Mouse (Mus musculus) ovary, adult 18-20 months (tissue): ENCODE results near the gene Dll4.
A peak's percentile ranks its signal among the peaks of the same experiment; 100 is the strongest.

Experiments used
- DNase-seq: peaks from one replicate; pipeline ENCODE4 v3.0.0; 2022; ENCODE audit warnings: low spot score, mixed read lengths

Gene Dll4

DNA sequence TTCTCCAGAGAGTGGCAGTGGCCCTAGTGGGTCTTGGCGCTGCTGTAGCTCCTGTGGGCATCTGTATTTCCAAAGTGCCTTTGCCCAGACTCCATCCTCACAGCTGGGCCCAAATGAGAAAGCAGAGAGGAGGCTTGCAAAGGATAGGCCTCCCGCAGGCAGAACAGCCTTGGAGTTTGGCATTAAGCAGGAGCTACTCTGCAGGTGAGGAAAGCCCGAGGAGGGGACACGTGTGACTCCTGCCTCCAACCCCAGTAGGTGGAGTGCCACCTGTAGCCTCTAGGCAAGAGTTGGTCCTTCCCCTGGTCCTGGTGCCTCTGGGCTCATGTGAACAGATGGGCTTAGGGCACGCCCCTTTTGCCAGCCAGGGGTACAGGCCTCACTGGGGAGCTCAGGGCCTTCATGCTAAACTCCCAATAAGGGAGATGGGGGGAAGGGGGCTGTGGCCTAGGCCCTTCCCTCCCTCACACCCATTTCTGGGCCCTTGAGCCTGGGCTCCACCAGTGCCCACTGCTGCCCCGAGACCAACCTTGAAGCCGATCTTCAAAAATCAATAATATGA is 9.5 kb downstream of the Dll4 start:
- no peak for DNase-seq

DNA sequence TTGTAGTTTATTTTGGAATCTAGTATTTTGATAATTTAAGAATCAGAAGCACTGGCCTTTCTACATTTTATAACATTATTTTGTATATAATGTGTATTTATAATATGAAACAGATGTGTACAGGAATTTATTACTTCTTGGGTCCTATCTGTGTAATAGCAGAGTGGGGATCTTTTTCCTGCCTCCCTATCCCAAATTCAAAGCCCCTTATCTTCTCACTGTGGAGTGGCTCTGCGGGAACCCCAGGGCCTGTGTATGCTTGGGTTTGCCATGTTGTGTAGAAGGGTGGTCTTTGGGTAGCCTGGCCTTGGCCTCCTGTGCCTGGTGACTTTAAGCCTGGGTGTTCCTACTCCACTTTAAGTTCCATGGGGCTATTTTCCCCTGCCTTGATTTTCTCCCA is 10.0 kb downstream of the Dll4 start:
- DNase-seq: no peak

DNA sequence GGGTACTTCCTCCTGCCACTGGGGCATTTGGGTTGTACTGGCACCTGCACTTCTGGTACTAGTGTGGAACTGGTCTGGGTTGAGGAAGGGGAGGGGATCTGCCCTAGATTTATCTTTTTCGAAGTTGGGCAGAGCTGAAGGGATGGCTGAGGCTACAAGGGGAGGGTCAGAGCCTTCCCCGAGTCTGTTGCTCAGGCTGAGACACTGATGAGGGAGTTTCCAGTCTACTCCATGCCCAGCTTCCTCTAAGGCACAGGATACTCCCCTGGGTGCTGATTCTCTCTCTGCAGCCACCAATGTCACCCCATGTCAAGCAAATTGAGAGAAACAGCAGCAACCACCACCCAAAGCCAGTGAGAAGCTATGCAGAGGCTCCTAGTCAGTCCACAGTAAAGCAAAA is 10.4 kb downstream of the Dll4 start:
- DNase-seq: no peak

- no peak for DNase-seq
Measured at GRCm38 (mm10) chr2:119336470-119336869, 10.9 kb downstream of the Dll4 start.

DNA sequence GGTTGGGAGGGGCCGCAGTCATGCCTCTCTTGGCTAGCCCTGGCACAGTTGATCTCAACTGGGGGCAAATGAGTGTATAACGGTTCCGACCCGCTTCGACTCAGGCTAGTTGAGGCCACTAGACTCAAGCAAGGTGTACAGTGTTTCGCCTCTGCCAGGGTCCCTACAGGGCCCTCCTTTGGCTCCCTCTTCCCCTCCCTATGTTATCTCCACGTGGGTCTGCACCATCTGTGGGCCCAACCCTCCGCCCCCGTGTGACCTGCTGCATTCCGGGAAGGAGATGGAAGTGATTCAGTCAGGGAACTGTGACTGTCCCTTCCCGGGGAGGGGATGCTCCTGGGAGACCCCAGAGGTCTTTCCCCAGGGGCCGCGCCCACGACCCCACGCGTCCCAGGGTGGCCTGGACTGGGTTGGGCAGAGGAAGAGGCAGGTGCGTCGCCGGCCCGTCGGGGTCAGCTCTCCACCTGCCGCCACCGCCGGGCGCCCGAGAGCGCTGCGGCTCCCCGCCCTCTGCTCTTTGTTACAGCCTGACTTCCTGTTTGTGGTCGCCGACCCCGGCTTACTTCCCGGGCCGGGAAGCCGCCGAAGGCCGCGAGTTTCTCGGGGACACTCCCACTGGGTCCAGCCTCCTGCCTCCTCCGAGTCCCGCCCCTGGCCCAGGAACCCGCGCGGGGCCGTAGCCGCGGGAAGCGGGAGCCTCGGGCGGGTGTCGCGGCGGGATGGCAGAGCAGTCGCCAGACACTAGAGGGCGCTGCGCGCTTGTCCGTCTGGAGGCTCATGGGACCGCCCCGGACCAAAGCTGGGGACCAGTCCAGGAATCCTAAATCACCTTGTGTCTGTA is 12.1 kb downstream of the Dll4 start:
- DNase-seq: peak; percentile 76

- DNase-seq: no peak
Measured at GRCm38 (mm10) chr2:119344537-119345138, 19.1 kb downstream of the Dll4 start.

GRCm38 (mm10) chr2:119350555-119351486 is 25.2 kb downstream of the Dll4 start, which contains the start of gene Chac1:
Chac1 (plus strand) TSS chr2:119351229.
- DNase-seq: peak; percentile 89

DNA sequence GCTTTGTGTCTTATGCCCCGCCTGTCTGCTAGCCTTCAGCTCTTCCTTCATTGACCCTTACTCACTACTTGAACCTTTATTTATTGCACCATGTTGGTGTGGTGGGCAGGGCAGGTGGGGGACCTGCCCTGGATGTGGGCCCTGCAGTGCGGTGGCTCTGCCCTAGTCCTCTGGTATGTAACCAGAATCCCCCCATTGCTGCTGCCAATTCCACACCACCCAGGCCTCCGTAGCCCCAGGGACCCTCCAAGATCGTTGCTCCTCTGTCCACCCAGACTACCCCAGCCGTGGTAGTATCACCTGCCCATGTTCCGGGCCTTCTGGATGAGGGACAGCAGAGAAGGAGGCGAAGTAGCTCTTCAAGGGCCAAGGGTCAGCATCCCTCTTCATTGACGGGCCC is 28.1 kb downstream of the Dll4 start:
- no peak for DNase-seq

GRCm38 (mm10) chr2:119355089-119355488 is 29.5 kb downstream of the Dll4 start:
- no peak for DNase-seq

DNA sequence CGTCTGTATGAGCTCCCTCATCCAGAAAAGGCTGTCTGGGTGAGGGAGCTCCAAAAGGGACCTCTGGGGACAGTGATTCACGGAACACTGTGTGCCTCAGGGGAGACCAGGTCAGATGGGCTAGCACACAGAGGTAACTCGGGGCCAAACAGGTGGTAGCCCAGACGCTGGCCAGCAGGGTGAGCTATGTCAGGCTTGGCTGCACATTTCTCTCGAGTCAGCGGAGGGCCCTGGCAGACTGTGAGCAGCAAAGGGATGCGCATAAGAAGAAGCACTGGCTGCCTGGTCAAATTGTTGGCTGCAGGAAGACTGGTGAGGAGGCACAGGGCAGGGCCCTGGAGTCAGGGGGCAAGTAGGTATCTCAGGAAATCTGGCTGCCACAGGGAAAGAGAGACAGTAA is 30.1 kb downstream of the Dll4 start:
- DNase-seq: no peak

- DNase-seq: no peak
Measured at GRCm38 (mm10) chr2:119356310-119356709, 30.7 kb downstream of the Dll4 start.

DNA sequence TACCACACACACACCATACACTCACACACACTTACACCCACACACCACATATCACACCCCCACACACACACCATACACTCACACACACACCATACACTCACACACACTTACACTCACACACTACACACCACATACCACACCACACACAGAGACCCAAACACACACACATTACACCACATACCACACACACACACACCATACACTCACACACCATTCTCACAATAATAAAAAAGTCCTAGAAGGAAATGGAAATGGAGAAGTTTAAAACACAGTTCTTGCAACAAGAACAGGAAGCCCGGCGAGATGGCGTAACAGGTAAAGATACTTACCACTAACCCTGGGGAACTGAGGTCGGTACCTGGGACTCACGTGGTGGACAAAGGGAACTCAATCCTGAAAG is 31.2 kb downstream of the Dll4 start:
- no peak for DNase-seq

- DNase-seq: no peak
Measured at GRCm38 (mm10) chr2:119358249-119358648, 32.7 kb downstream of the Dll4 start.

GRCm38 (mm10) chr2:119359721-119360291 is 34.2 kb downstream of the Dll4 start:
- no peak for DNase-seq

GRCm38 (mm10) chr2:119364969-119365368 is 39.4 kb downstream of the Dll4 start:
- no peak for DNase-seq

DNA sequence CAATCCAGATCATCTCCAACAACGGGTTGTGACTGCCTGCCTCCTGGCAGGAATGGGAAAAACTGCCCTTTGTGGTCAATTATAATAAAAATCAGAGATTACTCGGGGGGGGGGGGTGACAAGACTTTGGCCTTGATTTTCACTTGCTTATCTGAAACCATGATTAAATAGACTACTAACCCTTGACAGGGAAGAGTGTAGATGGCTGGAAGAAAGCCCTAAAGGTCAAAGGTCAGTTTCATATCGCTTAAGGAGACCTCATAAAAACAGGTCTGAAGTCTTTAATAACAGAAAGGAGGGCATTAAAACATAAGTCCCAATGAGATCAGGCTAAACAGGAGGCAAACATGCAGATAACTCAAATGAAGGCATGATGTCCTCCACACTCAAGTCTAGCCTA is 41.8 kb downstream of the Dll4 start:
- DNase-seq: no peak

DNA sequence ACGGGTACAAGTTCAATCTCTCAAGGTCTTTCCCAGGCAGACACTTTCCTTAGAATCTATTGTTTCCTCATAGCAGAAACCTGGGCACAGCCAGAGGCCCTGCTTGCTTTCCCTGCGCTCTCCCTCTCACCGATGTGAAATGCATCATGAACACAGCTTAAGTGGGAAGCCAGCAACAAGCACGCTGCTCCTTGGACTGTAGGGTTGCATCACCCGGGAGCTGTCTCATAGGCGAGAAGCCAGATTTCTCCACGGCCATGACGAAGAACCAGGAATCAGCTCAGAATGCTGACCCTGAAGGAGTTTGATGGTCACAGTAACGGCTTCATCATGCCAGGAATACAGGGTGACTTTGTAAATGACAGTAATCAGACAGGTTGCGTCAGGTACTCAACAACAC is 44.5 kb downstream of the Dll4 start:
- DNase-seq: peak; percentile 11

DNA sequence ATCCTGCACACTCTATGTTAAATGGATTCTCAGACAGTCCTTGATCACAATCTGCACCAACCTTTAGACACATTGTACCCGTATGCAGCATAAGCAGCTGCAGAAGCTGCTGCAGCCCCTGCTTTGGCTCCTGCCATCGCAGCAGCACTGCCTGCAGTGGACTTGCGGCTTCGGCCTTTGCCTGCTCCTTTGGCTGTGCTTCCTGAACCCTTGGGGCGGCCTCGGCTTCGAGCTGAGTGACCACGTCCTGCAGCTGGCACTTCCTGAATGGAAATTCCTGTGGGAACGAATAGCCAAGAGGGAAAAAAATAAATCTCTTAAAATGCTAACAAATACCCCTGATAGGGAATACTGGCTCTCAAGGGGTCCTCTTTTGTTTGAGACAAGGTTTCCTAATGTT is 51.7 kb downstream of the Dll4 start:
- no peak for DNase-seq

DNA sequence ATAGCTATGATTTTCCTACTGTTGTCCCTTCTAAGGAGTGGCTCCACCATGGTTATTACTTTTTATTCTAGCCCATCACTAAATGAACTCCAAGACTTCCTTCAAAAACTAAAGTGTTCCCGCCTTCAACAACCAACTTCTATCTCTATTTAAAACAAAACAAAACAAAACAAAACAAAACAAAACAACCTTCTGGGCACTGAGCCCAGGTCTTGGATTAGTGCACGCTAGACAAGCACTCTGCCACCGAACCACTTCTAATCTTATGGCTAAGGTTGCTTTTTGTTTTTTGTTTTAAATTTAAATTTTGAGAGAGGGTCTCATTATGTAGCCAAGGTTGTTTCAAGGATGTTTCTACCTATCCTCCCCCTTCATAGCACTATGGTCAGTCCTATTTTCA is 52.2 kb downstream of the Dll4 start:
- DNase-seq: no peak

- DNase-seq: no peak
Measured at GRCm38 (mm10) chr2:119379455-119379854, 53.9 kb downstream of the Dll4 start.
